ENCODE assay signal across 8 mouse cellular contexts in genomic region chr10:80320340-80320760, GRCm38 (mm10). TPM values are rescaled to one million over a fixed set of nuclear protein-coding genes. Genes with fewer than 3 reads are reported as not detected.
DNase-seq lines count a peak whose midpoint lies in the region; ATAC-seq lines count a peak whose summit lies in the region.

Gene 2310011J03Rik, minus strand, starts transcription at chr10:80320537.

- peaks cover 25% of the 10 kb centered on the region for H3K27me3 ChIP-seq in hindbrain, embryonic 13.5 days

- H3K36me3 ChIP-seq in hindbrain, embryonic 13.5 days = peaks cover 38% of the 10 kb centered on the region

- H3K27ac ChIP-seq in hindbrain, embryonic 13.5 days = peak within 1 kb of the TSS; percentile 68

- H3K4me3 ChIP-seq in hindbrain, embryonic 13.5 days = peak within 1 kb of the TSS; percentile 71

- H3K4me2 ChIP-seq in hindbrain, embryonic 13.5 days = peak within 1 kb of the TSS; percentile 98

- no peaks in the 10 kb centered on the region for H3K9me3 ChIP-seq in hindbrain, embryonic 13.5 days

- peak within 1 kb of the TSS; percentile 83 for H3K9ac ChIP-seq in hindbrain, embryonic 13.5 days

- peak; percentile 89 for DNase-seq in Muller cell, postnatal 12 days (ENCODE audit: inconsistent ontology term)
- DNase-seq in cerebellum, postnatal 10 days = peak; percentile 94 to 95
- peak; percentile 86 to 91 for DNase-seq in frontal cortex, postnatal 14 days (ENCODE audit: low spot score in 2 of 2)
- DNase-seq in layer of hippocampus, postnatal 25 days (ENCODE audit: extremely low spot score in 1 of 2, low spot score in 1 of 2) = peak; percentile 81 to 85
- DNase-seq in lung, postnatal 25 days (ENCODE audit: low spot score) = peak; percentile 96
- DNase-seq in retina, embryonic 14.5 days (ENCODE audit: low spot score) = peak; percentile 90
- peak; percentile 92 for DNase-seq in thymus, postnatal 4 days

- peak; percentile 33 for ATAC-seq in hindbrain, embryonic 13.5 days (ENCODE audit: low FRiP score)

- WGBS in hindbrain, embryonic 13.5 days = under 1% methylated on average over 34 of the region's 34 CpGs

- H3K4me1 ChIP-seq in hindbrain, embryonic 13.5 days (replicated peaks) = peaks cover 57% of the 10 kb centered on the region

RNA-seq across cellular contexts. Expression of gene 2310011J03Rik, which starts in this region (rescaled TPM):
- polyA plus RNA-seq in hindbrain, embryonic 13.5 days (2015; fragmentation: Nextera tagmentation; extraction: Ambion mirVana) = 28.5 and 29.1 TPM in 2 replicates
- total RNA-seq in layer of hippocampus, postnatal 25 days (2021) = 10 to 100 TPM; 20.7 to 26.3 TPM

Comparison
In these comparisons a context has a peak if more than half of its experiments do, and no peak if none do; other contexts are left out.
1. Peak in every context shown above with its lines: DNase-seq, ATAC-seq, H3K4me3 ChIP-seq and H3K27ac ChIP-seq.